Comparison of ENCODE assay signal across 9 mouse cellular contexts in genomic region chr11:43412771-43413451, GRCm38 (mm10). TPM values are rescaled to one million over a fixed set of nuclear protein-coding genes. Genes with fewer than 3 reads are reported as not detected.
A peak's percentile ranks its signal among the peaks of the same experiment; 100 is the strongest.
DNase-seq lines count a peak whose midpoint lies in the region; ATAC-seq and TF ChIP-seq lines count a peak whose summit lies in the region.
"Had no signal": no experiment of that assay in that cellular context is flagged by ENCODE, and none has a peak within 500 bp of the region (broad histone marks: within the 10 kb centered on the region; RNA-seq: fewer than 3 reads in every experiment).

No protein-coding gene starts in this region.

- 25% methylated on average over 14 of the region's 14 CpGs for WGBS in kidney, postnatal 0 days
- WGBS in liver, embryonic 11.5 days, result 25% methylated on average over 14 of the region's 14 CpGs
- 27% methylated on average over 14 of the region's 14 CpGs for WGBS in neural tube, embryonic 12.5 days

- ATAC-seq in kidney, postnatal 0 days (replicated peaks; ENCODE audit: low FRiP score, low read depth), result peak; percentile 18; the same call in 1 of the 2 replicates
- ATAC-seq in liver, embryonic 11.5 days (replicated peaks; ENCODE audit: low FRiP score), result no peak; the same call in 1 of the 2 replicates
- ATAC-seq in neural tube, embryonic 12.5 days (ENCODE audit: low FRiP score, low read depth), result peak; percentile 39; the same call in 1 of the 2 replicates

- DNase-seq in 416B (ENCODE audit: low read depth), result peak; percentile 87
- peak; percentile 82 for DNase-seq in ZHBTc4 (ENCODE audit: low read depth, low spot score)
- DNase-seq in cerebellum, postnatal 36 days, result peak; percentile 74 to 88
- peak; percentile 36 to 48 for DNase-seq in gastrocnemius, adult 8-10 months (ENCODE audit: low spot score in 2 of 2)
- DNase-seq in kidney, postnatal 0 days (ENCODE audit: low spot score), result peak; percentile 89
- DNase-seq in liver, embryonic 11.5 days (ENCODE audit: low spot score), result peak; percentile 61
- peak; percentile 69 for DNase-seq in telencephalon, adult 2 months (ENCODE audit: low read depth, low spot score)

- peak; percentile 94 for TF ChIP-seq CTCF in kidney, postnatal 0 days (IDR thresholded peaks at IDR 0.05; ENCODE audit: low read depth)

- H3K9me3 ChIP-seq in kidney, postnatal 0 days (replicated peaks; ENCODE audit: low read length), result no peaks in the 10 kb centered on the region
- H3K9me3 ChIP-seq in liver, embryonic 11.5 days (ENCODE audit: control insufficient read depth, low read length), result no peaks in the 10 kb centered on the region
- no peaks in the 10 kb centered on the region for H3K9me3 ChIP-seq in neural tube, embryonic 12.5 days

- H3K4me3 ChIP-seq in kidney, postnatal 0 days (replicated peaks; ENCODE audit: low read depth, low read length), result no peak overlapping the region
- H3K4me3 ChIP-seq in liver, embryonic 11.5 days (ENCODE audit: low read depth, low read length), result no peak overlapping the region
- no peak overlapping the region for H3K4me3 ChIP-seq in neural tube, embryonic 12.5 days
- H3K4me3 ChIP-seq: erythroblast, embryonic 14.5 days had no signal

- no peaks in the 10 kb centered on the region for H3K36me3 ChIP-seq in kidney, postnatal 0 days (ENCODE audit: insufficient read depth, low read length)
- H3K36me3 ChIP-seq in liver, embryonic 11.5 days (ENCODE audit: control insufficient read depth, insufficient read depth, low read length), result no peaks in the 10 kb centered on the region
- no peaks in the 10 kb centered on the region for H3K36me3 ChIP-seq in neural tube, embryonic 12.5 days

- no peak overlapping the region for H3K9ac ChIP-seq in kidney, postnatal 0 days (ENCODE audit: low read depth, low read length)
- no peak overlapping the region for H3K9ac ChIP-seq in liver, embryonic 11.5 days (ENCODE audit: low read depth, low read length)
- H3K9ac ChIP-seq in neural tube, embryonic 12.5 days, result no peak overlapping the region

- no peaks in the 10 kb centered on the region for H3K27me3 ChIP-seq in kidney, postnatal 0 days (ENCODE audit: insufficient read depth, low read length)
- no peaks in the 10 kb centered on the region for H3K27me3 ChIP-seq in liver, embryonic 11.5 days (replicated peaks; ENCODE audit: control insufficient read depth, insufficient read depth, low read length)
- no peaks in the 10 kb centered on the region for H3K27me3 ChIP-seq in neural tube, embryonic 12.5 days (replicated peaks)

- no peak overlapping the region for H3K27ac ChIP-seq in kidney, postnatal 0 days
- no peak overlapping the region for H3K27ac ChIP-seq in liver, embryonic 11.5 days (ENCODE audit: low read depth, low read length)
- H3K27ac ChIP-seq in neural tube, embryonic 12.5 days, result no peak overlapping the region

- H3K4me1 ChIP-seq in kidney, postnatal 0 days (replicated peaks; ENCODE audit: insufficient read depth, low read length), result no peaks in the 10 kb centered on the region
- no peaks in the 10 kb centered on the region for H3K4me1 ChIP-seq in liver, embryonic 11.5 days (replicated peaks; ENCODE audit: control insufficient read depth, insufficient read depth, low read length)
- H3K4me1 ChIP-seq in neural tube, embryonic 12.5 days, result no peaks in the 10 kb centered on the region

- no peak overlapping the region for H3K4me2 ChIP-seq in kidney, postnatal 0 days (ENCODE audit: low read length)
- H3K4me2 ChIP-seq in liver, embryonic 11.5 days, result no peak overlapping the region
- no peak overlapping the region for H3K4me2 ChIP-seq in neural tube, embryonic 12.5 days (replicated peaks)

RNA-seq across cellular contexts. Expression of gene Pttg1, which starts 13.1 kb away (rescaled TPM):
- total RNA-seq in gastrocnemius, adult 8-10 months (2022), result 10 to 100 TPM; 43.0 to 53.8 (median 47.2) TPM
- 170 and 180 TPM in 2 replicates for polyA plus RNA-seq in kidney, postnatal 0 days (2015; fragmentation: Nextera tagmentation; extraction: Ambion mirVana)
- polyA plus RNA-seq in liver, embryonic 11.5 days (2014; fragmentation: Nextera tagmentation; extraction: Ambion mirVana), result 71.2 and 82.3 TPM in 2 replicates
- 64.0 and 65.7 TPM in 2 replicates for polyA plus RNA-seq in neural tube, embryonic 12.5 days (2016; fragmentation: Nextera tagmentation; extraction: Ambion mirVana)

RNA-seq across cellular contexts. Expression of gene Slu7, which starts 20.6 kb away (rescaled TPM):
- total RNA-seq in gastrocnemius, adult 8-10 months (2022), result 10 to 100 TPM; 29.9 to 33.9 (median 32.3) TPM
- polyA plus RNA-seq in kidney, postnatal 0 days (2015; fragmentation: Nextera tagmentation; extraction: Ambion mirVana), result 62.6 and 64.0 TPM in 2 replicates
- 43.9 and 48.9 TPM in 2 replicates for polyA plus RNA-seq in liver, embryonic 11.5 days (2014; fragmentation: Nextera tagmentation; extraction: Ambion mirVana)
- polyA plus RNA-seq in neural tube, embryonic 12.5 days (2016; fragmentation: Nextera tagmentation; extraction: Ambion mirVana), result 66.7 and 67.8 TPM in 2 replicates
